Mouse (Mus musculus) brown adipose tissue, adult 24 weeks (tissue): ENCODE data around the gene Amdhd2. TPM values are rescaled to one million over a fixed set of nuclear protein-coding genes. Genes with fewer than 3 reads are reported as not detected.

Source experiments
- H3K27ac ChIP-seq: fragments of 200-500 bp; replicated peaks from 2 replicates; pipeline ENCODE4 v1.5.1; 2012; ENCODE audit warnings: low read depth, mild to moderate bottlenecking, low read length
- H3K4me1 ChIP-seq: fragments of 200-500 bp; 2 replicates; pipeline ENCODE4 v1.6.1; 2012; ENCODE audit warnings: low read length, mixed read lengths; ENCODE audit not compliant: control insufficient read depth, insufficient read depth, insufficient read length
- H3K4me3 ChIP-seq: fragments of 200-500 bp; 2 replicates; pipeline ENCODE4 v1.5.1; 2012; ENCODE audit warnings: low read depth, mild to moderate bottlenecking, low read length, moderate library complexity; ENCODE audit not compliant: insufficient read depth
- polyA plus RNA-seq: library from polyadenylated mRNA; stranded (reverse); fragments of >200 nt; gene quantifications from 2 replicates; pipeline ENCODE4 v1.2.4, GENCODE M21; 2012; ENCODE audit not compliant: missing spikeins, insufficient read depth, insufficient read length

The Amdhd2 gene
- polyA plus RNA-seq = 13.4 and 16.2 TPM in 2 replicates

GRCm38 (mm10) chr17:24163176-24163962 lies at the start of gene Amdhd2:
Gene Amdhd2, minus strand, starts transcription at chr17:24163766.
- Histone ChIP-seq H3K4me1 (peaks cover 10% of the 10 kb centered on the region), H3K4me3 (peak within 1 kb of the TSS; percentile 77), H3K27ac (peak within 1 kb of the TSS; percentile 54)

GRCm38 (mm10) chr17:24213186-24213585 lies 49.6 kb upstream of the Amdhd2 start:
- no peak overlapping the region for H3K4me3 ChIP-seq
- peaks cover 7% of the 10 kb centered on the region; the same call in 1 of the 2 replicates for H3K4me1 ChIP-seq
- H3K27ac ChIP-seq = peak overlapping the region; percentile 56

GRCm38 (mm10) chr17:24212441-24213018 lies 49.0 kb upstream of the Amdhd2 start:
- Histone ChIP-seq H3K4me1 (peaks cover 8% of the 10 kb centered on the region; the same call in 1 of the 2 replicates), H3K27ac (peak overlapping the region; percentile 56), H3K4me3 (peak overlapping the region; percentile 34)

- H3K4me3 ChIP-seq = peak overlapping the region; percentile 43
- H3K4me1 ChIP-seq = peaks cover 8% of the 10 kb centered on the region; the same call in 1 of the 2 replicates
- 0 out of 2 replicates have a peak overlapping the region, but pooled peaks have one; percentile 15 for H3K27ac ChIP-seq
Observed at GRCm38 (mm10) chr17:24211631-24212440, 48.3 kb upstream of the Amdhd2 start.

- Histone ChIP-seq H3K4me3 (no peak overlapping the region), H3K27ac (no peak overlapping the region), H3K4me1 (peaks cover 8% of the 10 kb centered on the region; the same call in 1 of the 2 replicates)
Observed at GRCm38 (mm10) chr17:24210591-24210990, 47.0 kb upstream of the Amdhd2 start.

- Histone ChIP-seq H3K27ac (no peak overlapping the region), H3K4me1 (peaks cover 9% of the 10 kb centered on the region)
Observed at GRCm38 (mm10) chr17:24209916-24210240, 46.3 kb upstream of the Amdhd2 start.

GRCm38 (mm10) chr17:24209043-24209915 lies 45.7 kb upstream of the Amdhd2 start, which contains the start of gene Ntn3:
Gene Ntn3, minus strand, starts transcription at chr17:24209531.
- peaks cover 15% of the 10 kb centered on the region for H3K4me1 ChIP-seq
- peak within 1 kb of the TSS; percentile 47 for H3K4me3 ChIP-seq
- H3K27ac ChIP-seq = no peak within 1 kb of the TSS

More at GRCm38 (mm10) chr17:24209916-24210240, 46.3 kb upstream of the Amdhd2 start:
- no peak overlapping the region for H3K4me3 ChIP-seq

- Histone ChIP-seq H3K4me1 (peaks cover 16% of the 10 kb centered on the region), H3K4me3 (peak overlapping the region; percentile 47), H3K27ac (no peak overlapping the region)
Observed at GRCm38 (mm10) chr17:24208641-24209042, 45.1 kb upstream of the Amdhd2 start.

- peak overlapping the region; percentile 47; the same call in 1 of the 2 replicates for H3K4me3 ChIP-seq
- peaks cover 16% of the 10 kb centered on the region for H3K4me1 ChIP-seq
- H3K27ac ChIP-seq = no peak overlapping the region
Observed at GRCm38 (mm10) chr17:24207768-24208640, 44.4 kb upstream of the Amdhd2 start.

- peaks cover 16% of the 10 kb centered on the region for H3K4me1 ChIP-seq
- no peak overlapping the region for H3K27ac ChIP-seq
Observed at GRCm38 (mm10) chr17:24206451-24207351, 43.1 kb upstream of the Amdhd2 start.

GRCm38 (mm10) chr17:24205908-24206361 lies 42.4 kb upstream of the Amdhd2 start:
- peak overlapping the region; percentile 58 for H3K4me3 ChIP-seq
- H3K4me1 ChIP-seq = peaks cover 12% of the 10 kb centered on the region
- no peak overlapping the region for H3K27ac ChIP-seq

More at GRCm38 (mm10) chr17:24206451-24207351, 43.1 kb upstream of the Amdhd2 start:
- H3K4me3 ChIP-seq = peak overlapping the region; percentile 58

GRCm38 (mm10) chr17:24205284-24205888 lies 41.8 kb upstream of the Amdhd2 start, which contains the start of gene Tbc1d24:
Gene Tbc1d24, minus strand, starts transcription at chr17:24205562.
- Histone ChIP-seq H3K4me1 (peaks cover 12% of the 10 kb centered on the region), H3K27ac (no peak within 1 kb of the TSS), H3K4me3 (peak within 1 kb of the TSS; percentile 58)
